Comparison of ENCODE assay signal across 8 mouse cellular contexts in the genomic region with DNA sequence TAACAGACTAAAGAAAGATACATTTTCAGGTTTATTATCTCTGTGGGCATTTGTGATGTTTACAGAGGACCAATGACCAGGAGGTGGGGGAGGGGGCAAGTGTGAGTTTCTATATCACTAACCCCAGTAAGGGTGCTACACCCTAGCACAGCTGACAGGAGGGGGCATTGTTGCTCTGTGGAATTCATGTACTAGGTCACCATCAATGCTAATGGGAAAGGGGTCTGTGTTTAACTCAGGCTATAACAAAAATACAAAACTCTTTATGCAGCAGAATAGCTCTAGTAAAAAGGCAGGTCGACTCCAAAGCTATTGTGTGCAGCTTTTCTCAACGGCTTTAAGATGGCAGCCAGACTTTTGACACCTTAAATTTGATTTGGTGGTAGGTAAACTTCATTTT.
DNase-seq lines count a peak whose midpoint lies in the region; ATAC-seq and TF ChIP-seq lines count a peak whose summit lies in the region.

No protein-coding gene starts in this region.

- 14% methylated on average over 2 of the region's 2 CpGs for WGBS in embryonic facial prominence, embryonic 14.5 days
- WGBS in hindbrain, postnatal 0 days = 20% methylated on average over 2 of the region's 2 CpGs
- 28% methylated on average over 2 of the region's 2 CpGs for whole genome bisulfite sequencing in liver, embryonic 11.5 days

- no peaks in the 10 kb centered on the region for H3K79me2 ChIP-seq in myocyte (ENCODE audit: control insufficient read depth, insufficient read depth)

- intact Hi-C loops in left cerebral cortex, adult 2 months (cut with DNase I) = loop anchor here (5.0 kb wide), 4 partner anchors 212 to 1082 kb away; no protein-coding TSS in a partner anchor

- H3K27ac ChIP-seq in left cerebral cortex, adult 2 months = no peak overlapping the region
- H3K27ac ChIP-seq in embryonic facial prominence, embryonic 14.5 days (replicated peaks; ENCODE audit: low read depth, low read length) = peak overlapping the region; percentile 94
- no peak overlapping the region for H3K27ac ChIP-seq in hindbrain, postnatal 0 days
- H3K27ac ChIP-seq in liver, embryonic 11.5 days (ENCODE audit: low read depth, low read length) = no peak overlapping the region

- H3K4me1 ChIP-seq in embryonic facial prominence, embryonic 14.5 days (ENCODE audit: control insufficient read depth, insufficient read depth, low read length) = peaks cover 36% of the 10 kb centered on the region
- peaks cover 13% of the 10 kb centered on the region for H3K4me1 ChIP-seq in hindbrain, postnatal 0 days (ENCODE audit: insufficient read depth, low read length)
- H3K4me1 ChIP-seq in liver, embryonic 11.5 days (replicated peaks; ENCODE audit: control insufficient read depth, insufficient read depth, low read length) = peaks cover 11% of the 10 kb centered on the region

- no peak overlapping the region for H3K4me3 ChIP-seq in left cerebral cortex, adult 2 months
- no peak overlapping the region for H3K4me3 ChIP-seq in embryonic facial prominence, embryonic 14.5 days (ENCODE audit: low read depth, low read length)
- no peak overlapping the region for H3K4me3 ChIP-seq in hindbrain, postnatal 0 days (ENCODE audit: low read length)
- H3K4me3 ChIP-seq in liver, embryonic 11.5 days (ENCODE audit: low read depth, low read length) = no peak overlapping the region
- H3K4me3 ChIP-seq in myocyte = no peak overlapping the region

- no peaks in the 10 kb centered on the region; the same call in 1 of the 2 replicates for H3K9me3 ChIP-seq in embryonic facial prominence, embryonic 14.5 days (ENCODE audit: control insufficient read depth, low read length)
- H3K9me3 ChIP-seq in hindbrain, postnatal 0 days (ENCODE audit: low read length) = no peaks in the 10 kb centered on the region
- H3K9me3 ChIP-seq in liver, embryonic 11.5 days (ENCODE audit: control insufficient read depth, low read length) = no peaks in the 10 kb centered on the region; the same call in 1 of the 2 replicates

- no peaks in the 10 kb centered on the region for H3K27me3 ChIP-seq in embryonic facial prominence, embryonic 14.5 days (replicated peaks; ENCODE audit: control insufficient read depth, insufficient read depth, low read length)
- no peaks in the 10 kb centered on the region for H3K27me3 ChIP-seq in hindbrain, postnatal 0 days (ENCODE audit: insufficient read depth, low read length)
- H3K27me3 ChIP-seq in liver, embryonic 11.5 days (replicated peaks; ENCODE audit: control insufficient read depth, insufficient read depth, low read length) = no peaks in the 10 kb centered on the region
- H3K27me3 ChIP-seq in myocyte (ENCODE audit: control insufficient read depth, insufficient read depth, insufficient read length) = no peaks in the 10 kb centered on the region

- no peak for DNase-seq in left cerebral cortex, adult 2 months (ENCODE audit: extremely low spot score in 1 of 2, low spot score in 2 of 2)
- no peak for DNase-seq in left cerebral cortex, adult 18-20 months (ENCODE audit: low spot score in 2 of 2)
- peak; percentile 87 for DNase-seq in embryonic facial prominence, embryonic 14.5 days (ENCODE audit: low spot score)
- peak; percentile 68 for DNase-seq in hindbrain, postnatal 0 days (ENCODE audit: low spot score)
- DNase-seq in liver, embryonic 11.5 days (ENCODE audit: low spot score) = peak; percentile 34
- no peak for DNase-seq in left cerebral cortex, adult 8-10 months (ENCODE audit: low spot score in 2 of 2)
- DNase-seq in thymus, postnatal 0 days (ENCODE audit: low spot score) = no peak

- H3K9ac ChIP-seq in embryonic facial prominence, embryonic 14.5 days (ENCODE audit: low read depth, low read length) = no peak overlapping the region
- H3K9ac ChIP-seq in hindbrain, postnatal 0 days (replicated peaks; ENCODE audit: low read length) = no peak overlapping the region
- H3K9ac ChIP-seq in liver, embryonic 11.5 days (ENCODE audit: low read depth, low read length) = no peak overlapping the region

- H3K36me3 ChIP-seq in embryonic facial prominence, embryonic 14.5 days (ENCODE audit: control insufficient read depth, insufficient read depth, low read length) = no peaks in the 10 kb centered on the region
- no peaks in the 10 kb centered on the region for H3K36me3 ChIP-seq in hindbrain, postnatal 0 days (ENCODE audit: insufficient read depth, low read length)
- no peaks in the 10 kb centered on the region for H3K36me3 ChIP-seq in liver, embryonic 11.5 days (ENCODE audit: control insufficient read depth, insufficient read depth, low read length)
- no peaks in the 10 kb centered on the region for H3K36me3 ChIP-seq in myocyte (ENCODE audit: control insufficient read depth, insufficient read depth)

- H3ac ChIP-seq in myocyte (ENCODE audit: control insufficient read depth, insufficient read length) = no peak overlapping the region

- no peak for TF ChIP-seq POLR2A in myocyte (IDR thresholded peaks at IDR 0.05; ENCODE audit: insufficient read length, low read depth)

- TF ChIP-seq CTCF in left cerebral cortex, adult 2 months (IDR thresholded peaks at IDR 0.05) = peak; percentile 32
- peak; percentile 58 for TF ChIP-seq CTCF in hindbrain, postnatal 0 days (IDR thresholded peaks at IDR 0.05; ENCODE audit: low read depth)

- peak; percentile 35; the same call in 1 of the 2 replicates for ATAC-seq in embryonic facial prominence, embryonic 14.5 days (ENCODE audit: low read depth)
- ATAC-seq in hindbrain, postnatal 0 days = no peak
- no peak for ATAC-seq in liver, embryonic 11.5 days (replicated peaks; ENCODE audit: low FRiP score)

- H3K4me2 ChIP-seq in embryonic facial prominence, embryonic 14.5 days (ENCODE audit: low read depth, low read length) = peak overlapping the region; percentile 57; the same call in 1 of the 2 replicates
- H3K4me2 ChIP-seq in hindbrain, postnatal 0 days (ENCODE audit: low read depth, low read length) = no peak overlapping the region
- H3K4me2 ChIP-seq in liver, embryonic 11.5 days = no peak overlapping the region
- H3K4me2 ChIP-seq in myocyte (ENCODE audit: low read depth) = peak overlapping the region; percentile 59

TF ChIP-seq in myocyte, 11 proteins besides CTCF, POLR2A, EP300 and RAD21:
- TF ChIP-seq USF1 (IDR thresholded peaks at IDR 0.05; ENCODE audit: low read depth) = no peak
- no peak for TF ChIP-seq MYOG (IDR thresholded peaks at IDR 0.05; ENCODE audit: control insufficient read depth in 1 of 3, insufficient read depth in 1 of 3, insufficient read length in 2 of 3, low read depth in 2 of 3)
- no peak for TF ChIP-seq REST (IDR thresholded peaks at IDR 0.05; ENCODE audit: insufficient read depth, insufficient read length)
- no peak for TF ChIP-seq TCF12 (IDR thresholded peaks at IDR 0.05; ENCODE audit: insufficient read depth, poor library complexity, severe bottlenecking)
- no peak for TF ChIP-seq MYOD1 (IDR thresholded peaks at IDR 0.05; ENCODE audit: control insufficient read depth in 1 of 3, insufficient read length in 2 of 3, low read depth in 2 of 3)
- TF ChIP-seq TCF3 (IDR thresholded peaks at IDR 0.05; ENCODE audit: insufficient read length, low read depth) = no peak
- no peak for TF ChIP-seq CEBPB (IDR thresholded peaks at IDR 0.05; ENCODE audit: insufficient read depth, poor library complexity, severe bottlenecking)
- no peak for TF ChIP-seq E2F4 (IDR thresholded peaks at IDR 0.05; ENCODE audit: insufficient read depth)
- no peak for TF ChIP-seq SRF (IDR thresholded peaks at IDR 0.05; ENCODE audit: control insufficient read depth, insufficient read length, low read depth)
- no peak for TF ChIP-seq MAX (IDR thresholded peaks at IDR 0.05; ENCODE audit: low read depth)

Comparison
In these comparisons a context has a peak if more than half of its experiments do, and no peak if none do; other contexts are left out.
1. DNase-seq: peak in embryonic facial prominence, embryonic 14.5 days (single experiment), hindbrain, postnatal 0 days (single experiment) and liver, embryonic 11.5 days (single experiment); none in left cerebral cortex, adult 2 months (0 of 2), left cerebral cortex, adult 18-20 months (0 of 2), left cerebral cortex, adult 8-10 months (0 of 2) and thymus, postnatal 0 days (single experiment).
2. H3K4me2 ChIP-seq: peak in embryonic facial prominence, embryonic 14.5 days (single experiment) and myocyte (single experiment); none in hindbrain, postnatal 0 days (single experiment) and liver, embryonic 11.5 days (single experiment).